Mouse (Mus musculus): ENCODE data around the gene Kcnq4.

GRCm38 (mm10) chr4:120674775-120675451 lies 73.5 kb downstream of the Kcnq4 start:
- TF ChIP-seq CTCF (IDR thresholded peaks at IDR 0.05; ENCODE audit: insufficient read depth, low read length) (no peak), POLR2A (IDR thresholded peaks at IDR 0.05; ENCODE audit: borderline replicate concordance, extremely low read depth, low read depth, low read length) (no peak)
